Mouse (Mus musculus): ENCODE results near the gene Tnni3k. TPM values are rescaled to one million over a fixed set of nuclear protein-coding genes. Genes with fewer than 3 reads are reported as not detected.

Tnni3k gene
- polyA plus RNA-seq (2012; ENCODE audit: insufficient read depth, low replicate concordance): not detected in 2 replicates

DNA sequence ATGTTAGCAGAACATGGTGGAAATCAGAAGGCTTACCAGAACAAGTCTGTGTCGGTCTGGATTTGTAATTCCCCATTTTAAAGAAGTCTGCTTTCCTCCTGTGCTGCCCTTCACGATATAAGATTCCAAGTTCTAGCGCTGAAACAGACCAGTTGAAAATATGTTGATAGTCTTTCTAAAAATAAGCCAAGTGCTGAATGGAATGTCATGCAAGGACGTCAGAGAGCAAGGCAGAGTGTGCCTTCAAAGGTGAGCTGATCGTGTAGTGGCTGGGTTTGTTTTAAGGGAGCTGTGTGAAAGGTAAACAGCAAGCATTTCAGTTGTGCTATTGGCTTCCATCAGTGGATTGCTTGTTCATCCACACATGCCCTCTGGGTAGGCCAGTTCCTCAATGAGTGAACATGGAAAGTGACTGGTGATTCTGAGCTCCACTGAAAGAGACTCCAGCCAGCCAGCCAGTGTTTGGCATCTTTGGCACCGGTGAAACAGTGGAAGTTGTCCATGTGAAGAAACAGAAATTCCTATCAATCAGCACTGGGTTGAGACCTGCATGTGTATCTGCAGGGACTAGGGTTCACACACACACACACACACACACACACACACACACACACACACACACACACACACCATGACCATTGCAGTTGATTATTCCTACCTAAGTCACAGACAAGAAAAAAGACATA is at the start of gene Tnni3k:
Gene Tnni3k (minus strand): TSS at position 177 of the 686 bp plus-strand sequence.
- no peaks in the 10 kb centered on the region for H3K36me3 ChIP-seq (replicated peaks; ENCODE audit: low read length)
- no peaks in the 10 kb centered on the region for H3K27me3 ChIP-seq (replicated peaks)
- H3K4me1 ChIP-seq: no peaks in the 10 kb centered on the region
- TF ChIP-seq FLI1 (IDR thresholded peaks at IDR 0.05; ENCODE audit: low read length): no peak
- TF ChIP-seq GATA1 (IDR thresholded peaks at IDR 0.05; ENCODE audit: borderline replicate concordance, low read length): no peak
- no peaks in the 10 kb centered on the region for H3K9me3 ChIP-seq
- H3K4me3 ChIP-seq (replicated peaks): no peak within 1 kb of the TSS

DNA sequence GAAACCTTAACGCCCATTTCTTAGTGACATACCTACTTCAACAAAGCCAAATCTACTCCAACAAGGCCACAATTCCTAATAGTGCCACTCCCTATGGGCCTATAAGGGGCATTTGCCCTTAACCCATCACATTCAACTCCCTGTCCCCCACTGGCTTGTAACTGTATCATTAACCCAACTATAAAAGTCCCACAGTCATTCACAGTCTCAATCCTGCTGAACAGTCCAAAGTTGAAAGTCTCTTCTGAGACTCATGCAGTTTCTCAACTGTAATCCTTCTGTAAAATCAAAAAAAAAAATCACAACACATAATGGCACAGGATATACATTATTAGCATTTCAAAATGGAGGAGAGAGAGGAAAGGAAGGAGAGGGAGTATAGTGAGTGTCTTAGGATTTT is 44.1 kb upstream of the Tnni3k start:
- TF ChIP-seq FLI1 (IDR thresholded peaks at IDR 0.05; ENCODE audit: low read length) (no peak), GATA1 (IDR thresholded peaks at IDR 0.05; ENCODE audit: borderline replicate concordance, low read length) (no peak)
- no peak overlapping the region for H3K4me3 ChIP-seq (replicated peaks)

DNA sequence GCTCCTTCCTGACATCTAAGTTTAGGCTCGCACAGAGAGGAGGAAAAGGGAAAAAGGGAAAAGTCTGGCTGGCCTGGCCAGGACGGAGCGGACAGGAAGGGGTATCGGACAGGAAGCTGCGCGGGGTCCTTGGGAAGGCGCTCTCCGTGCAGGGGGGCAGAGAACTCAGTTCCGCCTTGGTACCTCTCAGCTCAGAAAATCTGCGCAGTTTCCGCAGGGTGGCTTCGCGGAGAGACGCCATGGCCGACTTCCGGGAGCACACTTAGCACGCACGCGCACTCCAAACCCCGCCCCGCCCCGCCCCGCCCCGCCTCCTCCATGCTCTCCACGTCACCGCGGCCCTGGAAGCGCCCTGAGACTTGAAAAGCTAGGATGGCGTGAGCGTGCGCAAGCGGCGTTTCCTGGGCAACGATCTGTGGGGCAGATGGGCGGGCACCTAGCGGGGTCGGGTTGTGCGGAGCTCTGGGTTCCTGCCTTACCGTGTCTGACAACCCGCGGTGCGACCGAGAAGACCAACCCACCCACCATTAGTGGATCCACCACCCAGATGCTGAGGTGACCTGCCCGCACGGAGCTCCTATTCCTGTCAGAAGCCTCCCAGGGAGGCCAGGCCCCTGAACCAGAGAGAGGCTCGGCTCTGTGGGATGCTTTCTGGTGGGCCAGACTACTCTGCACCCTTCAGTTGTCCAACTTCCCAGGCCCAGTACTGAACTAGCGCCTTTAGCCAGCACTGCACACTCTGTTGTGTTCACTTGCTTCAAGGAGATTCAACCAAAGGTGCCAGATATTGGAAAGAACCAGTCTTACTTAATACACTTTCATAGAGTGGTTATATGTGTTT is 38.1 kb upstream of the Tnni3k start, which contains the start of the genes Fpgt and Lrriq3:
Gene Fpgt (minus strand): TSS at position 288 of the 841 bp plus-strand sequence.
Gene Lrriq3 (plus strand): TSS at position 319 of the 841 bp plus-strand sequence.
- Histone ChIP-seq H3K9me3 (no peaks in the 10 kb centered on the region), H3K4me1 (peaks cover 10% of the 10 kb centered on the region), H3K4me3 (replicated peaks) (peak within 1 kb of the TSS; percentile 95), H3K36me3 (replicated peaks; ENCODE audit: low read length) (peaks cover 29% of the 10 kb centered on the region), H3K27me3 (replicated peaks) (no peaks in the 10 kb centered on the region)
- TF ChIP-seq FLI1 (IDR thresholded peaks at IDR 0.05; ENCODE audit: low read length) (peak; percentile 12; the same call in 1 of the 2 replicates), GATA1 (IDR thresholded peaks at IDR 0.05; ENCODE audit: borderline replicate concordance, low read length) (no peak)

More for the DNA sequence above, 44.1 kb upstream of the Tnni3k start:
- no peaks in the 10 kb centered on the region for H3K9me3 ChIP-seq
- H3K4me1 ChIP-seq: no peaks in the 10 kb centered on the region
- no peaks in the 10 kb centered on the region for H3K27me3 ChIP-seq (replicated peaks)
- no peaks in the 10 kb centered on the region for H3K36me3 ChIP-seq (replicated peaks; ENCODE audit: low read length)

DNA sequence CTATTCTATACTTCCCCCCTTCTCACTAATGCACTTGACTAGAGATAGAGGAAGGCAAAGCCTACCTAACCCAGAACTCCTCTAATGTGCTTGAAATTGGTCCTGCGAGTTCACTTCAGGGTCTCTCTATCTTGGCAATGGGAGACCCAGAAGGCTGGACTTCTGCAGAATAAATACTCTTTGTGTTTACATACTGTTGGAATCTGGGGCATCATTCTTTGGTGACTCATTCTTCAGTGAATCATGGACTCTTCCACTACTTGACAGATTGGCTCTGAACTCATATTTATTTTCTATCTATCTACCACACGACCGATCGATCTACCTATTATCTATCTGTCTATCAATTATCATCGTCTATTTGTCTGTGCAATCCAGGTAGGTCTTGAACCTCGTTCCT is 36.9 kb upstream of the Tnni3k start:
- TF ChIP-seq FLI1 (IDR thresholded peaks at IDR 0.05; ENCODE audit: low read length) (no peak), GATA1 (IDR thresholded peaks at IDR 0.05; ENCODE audit: borderline replicate concordance, low read length) (no peak)
- H3K4me3 ChIP-seq (replicated peaks): peak overlapping the region; percentile 95

DNA sequence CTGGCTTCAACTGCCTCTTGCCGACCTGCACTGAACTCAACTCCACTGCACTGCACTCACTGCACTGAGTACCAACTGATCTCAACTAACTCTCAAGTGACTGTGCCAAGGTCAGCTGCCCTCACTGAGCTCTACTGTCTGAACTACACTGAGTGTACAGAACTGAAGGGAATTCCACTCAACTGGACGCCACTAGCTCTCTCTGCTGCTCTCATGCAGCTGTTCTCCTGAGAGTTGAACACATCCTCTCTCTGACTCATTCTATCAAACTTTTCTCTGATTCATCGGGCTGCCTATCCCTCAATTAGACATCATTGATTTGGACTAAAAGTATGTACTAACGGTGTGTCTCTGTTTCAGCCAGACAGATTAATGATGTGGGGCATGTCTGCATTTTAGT is 22.7 kb upstream of the Tnni3k start:
- Histone ChIP-seq H3K4me3 (replicated peaks) (no peak overlapping the region), H3K27me3 (replicated peaks) (peaks cover 2% of the 10 kb centered on the region), H3K36me3 (replicated peaks; ENCODE audit: low read length) (no peaks in the 10 kb centered on the region), H3K4me1 (no peaks in the 10 kb centered on the region), H3K9me3 (peaks cover 3% of the 10 kb centered on the region; the same call in 1 of the 2 replicates)
- no peak for TF ChIP-seq GATA1 (IDR thresholded peaks at IDR 0.05; ENCODE audit: borderline replicate concordance, low read length)
- no peak for TF ChIP-seq FLI1 (IDR thresholded peaks at IDR 0.05; ENCODE audit: low read length)

More for the DNA sequence above, 36.9 kb upstream of the Tnni3k start:
- Histone ChIP-seq H3K4me1 (peaks cover 10% of the 10 kb centered on the region), H3K27me3 (replicated peaks) (no peaks in the 10 kb centered on the region), H3K36me3 (replicated peaks; ENCODE audit: low read length) (peaks cover 41% of the 10 kb centered on the region), H3K9me3 (no peaks in the 10 kb centered on the region)

DNA sequence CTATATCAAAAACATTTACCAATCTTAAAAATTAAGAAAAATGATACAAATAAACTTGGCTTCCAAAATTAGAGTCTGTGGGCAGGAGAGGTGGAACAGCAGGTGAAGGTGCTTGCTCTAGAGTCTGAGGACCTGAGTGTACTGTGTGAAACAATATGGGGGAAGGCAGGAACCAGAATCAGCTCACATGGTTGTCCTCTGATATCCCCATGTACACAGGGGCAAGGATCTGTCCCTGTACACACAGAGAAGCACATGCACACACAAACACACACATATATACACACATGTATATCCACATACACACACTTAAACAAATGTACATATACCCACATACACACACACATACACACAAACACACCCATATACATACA is 4.2 kb upstream of the Tnni3k start:
- Histone ChIP-seq H3K4me3 (replicated peaks) (no peak overlapping the region), H3K9me3 (no peaks in the 10 kb centered on the region), H3K27me3 (replicated peaks) (no peaks in the 10 kb centered on the region), H3K4me1 (no peaks in the 10 kb centered on the region), H3K36me3 (replicated peaks; ENCODE audit: low read length) (no peaks in the 10 kb centered on the region)
- TF ChIP-seq FLI1 (IDR thresholded peaks at IDR 0.05; ENCODE audit: low read length) (no peak), GATA1 (IDR thresholded peaks at IDR 0.05; ENCODE audit: borderline replicate concordance, low read length) (no peak)

DNA sequence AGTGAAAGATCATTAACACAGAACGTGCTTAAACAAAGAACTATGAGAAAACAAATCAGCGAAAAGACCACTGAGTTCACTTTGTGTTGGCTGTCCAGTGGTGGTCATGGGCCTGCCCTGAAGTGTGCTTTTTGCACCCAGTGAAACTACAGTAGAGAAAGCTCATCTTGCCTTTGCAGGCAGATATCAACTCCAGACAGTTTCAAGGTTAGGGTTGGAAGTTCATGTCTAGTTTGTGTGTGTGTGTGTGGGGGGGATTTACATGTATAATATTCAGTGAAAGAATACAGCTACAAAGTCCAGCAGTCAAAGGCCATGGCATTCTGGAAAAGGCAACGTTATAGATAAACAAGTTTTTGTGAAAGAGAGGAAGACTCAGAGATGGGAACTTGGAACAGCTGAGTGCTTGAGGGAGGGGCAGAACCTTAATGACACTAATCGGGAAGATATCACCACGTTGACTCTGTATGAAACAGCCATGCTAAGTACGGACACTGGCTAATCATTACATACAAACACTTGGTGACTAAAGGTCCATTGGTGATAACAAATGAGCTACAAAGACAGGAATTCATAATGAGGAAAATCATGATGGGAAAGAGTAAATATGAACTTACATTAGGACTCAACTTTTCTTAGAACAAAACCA is 3.7 kb upstream of the Tnni3k start:
- H3K27me3 ChIP-seq (replicated peaks): no peaks in the 10 kb centered on the region
- H3K9me3 ChIP-seq: no peaks in the 10 kb centered on the region
- no peak overlapping the region for H3K4me3 ChIP-seq (replicated peaks)
- H3K36me3 ChIP-seq (replicated peaks; ENCODE audit: low read length): no peaks in the 10 kb centered on the region
- H3K4me1 ChIP-seq: no peaks in the 10 kb centered on the region
- TF ChIP-seq FLI1 (IDR thresholded peaks at IDR 0.05; ENCODE audit: low read length) (no peak), GATA1 (IDR thresholded peaks at IDR 0.05; ENCODE audit: borderline replicate concordance, low read length) (no peak)

DNA sequence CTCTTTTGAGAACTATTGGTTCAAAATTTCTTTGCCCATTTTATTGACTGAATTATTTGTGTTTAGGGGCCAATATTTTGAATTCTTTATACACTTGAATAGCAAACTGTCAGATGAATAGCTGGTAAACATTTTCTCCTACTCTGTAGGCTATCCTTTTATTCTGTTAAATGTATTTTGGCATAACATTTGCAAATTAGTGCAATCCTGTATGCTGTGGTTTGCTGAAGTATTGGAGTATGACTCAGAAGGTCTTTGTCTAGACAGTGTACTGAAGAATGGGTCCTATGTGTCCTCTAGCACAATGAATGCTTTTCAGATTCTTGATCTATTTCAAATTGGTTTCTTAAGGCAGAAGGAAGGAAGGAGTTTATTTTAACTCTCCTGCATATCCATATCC is 2.4 kb upstream of the Tnni3k start:
- TF ChIP-seq FLI1 (IDR thresholded peaks at IDR 0.05; ENCODE audit: low read length): no peak
- H3K4me1 ChIP-seq: no peaks in the 10 kb centered on the region
- no peaks in the 10 kb centered on the region for H3K36me3 ChIP-seq (replicated peaks; ENCODE audit: low read length)
- no peaks in the 10 kb centered on the region for H3K9me3 ChIP-seq
- H3K27me3 ChIP-seq (replicated peaks): no peaks in the 10 kb centered on the region
- no peak overlapping the region for H3K4me3 ChIP-seq (replicated peaks)

DNA sequence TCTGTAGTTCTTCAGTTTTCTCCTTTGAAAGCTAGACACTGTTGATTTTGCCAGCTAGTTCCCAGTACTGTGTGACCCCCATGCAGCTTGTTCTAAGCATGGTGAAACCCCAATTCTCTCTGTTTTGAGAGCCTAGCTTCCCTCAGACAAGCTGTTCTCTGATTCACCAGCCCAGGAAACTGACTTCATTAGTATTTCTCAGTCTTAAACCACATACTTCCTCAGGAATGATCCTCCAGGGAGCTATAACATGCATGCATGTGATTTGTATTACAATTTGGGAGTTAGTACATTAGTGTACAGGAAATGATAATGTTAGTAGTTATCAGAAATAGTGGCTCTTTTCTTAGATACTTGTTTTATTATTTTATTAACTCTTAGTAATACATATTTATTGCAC is 1.4 kb upstream of the Tnni3k start:
- no peak overlapping the region for H3K4me3 ChIP-seq (replicated peaks)
- H3K9me3 ChIP-seq: no peaks in the 10 kb centered on the region
- TF ChIP-seq GATA1 (IDR thresholded peaks at IDR 0.05; ENCODE audit: borderline replicate concordance, low read length): no peak
- no peak for TF ChIP-seq FLI1 (IDR thresholded peaks at IDR 0.05; ENCODE audit: low read length)
- no peaks in the 10 kb centered on the region for H3K4me1 ChIP-seq
- H3K27me3 ChIP-seq (replicated peaks): no peaks in the 10 kb centered on the region
- H3K36me3 ChIP-seq (replicated peaks; ENCODE audit: low read length): no peaks in the 10 kb centered on the region
